Mouse (Mus musculus) hindbrain, embryonic 11.5 days (tissue): Measurements from ENCODE around the gene Foxe1. TPM values are rescaled to one million over a fixed set of nuclear protein-coding genes. Genes with fewer than 3 reads are reported as not detected.
A peak's percentile ranks its signal among the peaks of the same experiment; 100 is the strongest.

ENCODE experiments used
- ATAC-seq: fragments of 200-750 bp; cut with Nextera tagmentation; 2 replicates; pipeline ENCODE4 v1.8.0; 2017; ENCODE audit warnings: mild to moderate bottlenecking, moderate TSS enrichment, moderate library complexity; ENCODE audit not compliant: low FRiP score
- DNase-seq: peaks from one replicate; pipeline ENCODE4 v3.0.0-alpha.2; 2015; ENCODE audit warnings: low spot score
- H3K27ac ChIP-seq: fragments of 300-500 bp; sonication (generic); 2 replicates; pipeline ENCODE4 v1.5.1; 2014; ENCODE audit warnings: mild to moderate bottlenecking, low read depth, low read length
- H3K27me3 ChIP-seq: fragments of 300-500 bp; sonication (generic); 2 replicates; pipeline ENCODE4 v1.6.1; 2014; ENCODE audit warnings: mild to moderate bottlenecking, low read length, moderate library complexity, mixed read lengths; ENCODE audit not compliant: control insufficient read depth, insufficient read depth
- H3K36me3 ChIP-seq: fragments of 300-500 bp; sonication (generic); 2 replicates; pipeline ENCODE4 v1.6.1; 2014; ENCODE audit warnings: mild to moderate bottlenecking, low read length, moderate library complexity, mixed read lengths; ENCODE audit not compliant: control insufficient read depth, insufficient read depth
- H3K4me1 ChIP-seq: fragments of 300-500 bp; sonication (generic); replicated peaks from 2 replicates; pipeline ENCODE4 v1.6.1; 2014; ENCODE audit warnings: low read length, mixed read lengths; ENCODE audit not compliant: control insufficient read depth, insufficient read depth
- H3K4me2 ChIP-seq: fragments of 300-500 bp; sonication (generic); replicated peaks from 2 replicates; pipeline ENCODE4 v1.6.1; 2014; ENCODE audit warnings: mild to moderate bottlenecking, low read depth, low read length
- H3K4me3 ChIP-seq: fragments of 300-500 bp; sonication (generic); 2 replicates; pipeline ENCODE4 v1.5.1; 2014; ENCODE audit warnings: low read depth, low read length
- H3K9ac ChIP-seq: fragments of 300-500 bp; sonication (generic); 2 replicates; pipeline ENCODE4 v1.6.1; 2014; ENCODE audit warnings: low read depth, low read length
- H3K9me3 ChIP-seq: fragments of 300-500 bp; sonication (generic); 2 replicates; pipeline ENCODE4 v1.6.1; 2016; ENCODE audit warnings: low read length; ENCODE audit not compliant: control insufficient read depth
- WGBS: fragments of 180-500 bp; shearing (Covaris S2); extraction: QIAGEN DNeasy Blood & Tissue Kit; methylation state at CpG from one replicate; pipeline ENCODE4 v1.1.7; 2014; 5-methylcytosine and 5-hydroxymethylcytosine counted together
- polyA plus RNA-seq: library from polyadenylated mRNA; unstranded; fragments of >200 nt; fragmentation: Nextera tagmentation; extraction: Ambion mirVana; gene quantifications from 2 replicates; pipeline ENCODE4 v1.2.1, GENCODE M21; 2014

The Foxe1 gene
- polyA plus RNA-seq, 1 experiment from 2014 or later, result 0.48 TPM

- Histone ChIP-seq H3K36me3 (no peaks in the 10 kb centered on the region), H3K9me3 (no peaks in the 10 kb centered on the region), H3K4me2 (no peak overlapping the region), H3K27ac (no peak overlapping the region), H3K4me3 (no peak overlapping the region), H3K4me1 (no peaks in the 10 kb centered on the region), H3K27me3 (no peaks in the 10 kb centered on the region), H3K9ac (no peak overlapping the region)
- 70% methylated on average over 4 of the region's 4 CpGs for WGBS
- DNase-seq (no peak), ATAC-seq (no peak)
Measured at GRCm38 (mm10) chr4:46322715-46323114, 20.7 kb upstream of the Foxe1 start.

GRCm38 (mm10) chr4:46328906-46329305 lies 14.5 kb upstream of the Foxe1 start:
- no peak overlapping the region for H3K4me3 ChIP-seq
- 52% methylated on average over 3 of the region's 3 CpGs for WGBS
- no peaks in the 10 kb centered on the region for H3K9me3 ChIP-seq
- H3K36me3 ChIP-seq, result no peaks in the 10 kb centered on the region
- no peaks in the 10 kb centered on the region for H3K4me1 ChIP-seq
- H3K9ac ChIP-seq, result no peak overlapping the region
- DNase-seq (no peak), ATAC-seq (no peak)
- no peak overlapping the region for H3K27ac ChIP-seq
- H3K27me3 ChIP-seq, result no peaks in the 10 kb centered on the region
- H3K4me2 ChIP-seq, result no peak overlapping the region

- no peaks in the 10 kb centered on the region for H3K9me3 ChIP-seq
- DNase-seq (no peak), ATAC-seq (no peak)
- WGBS, result 26% methylated on average over 1 of the region's 1 CpGs
- peaks cover 42% of the 10 kb centered on the region for H3K27me3 ChIP-seq
- H3K4me1 ChIP-seq, result no peaks in the 10 kb centered on the region
- no peak overlapping the region for H3K4me2 ChIP-seq
- no peak overlapping the region for H3K27ac ChIP-seq
- H3K36me3 ChIP-seq, result no peaks in the 10 kb centered on the region
- H3K4me3 ChIP-seq, result no peak overlapping the region
- no peak overlapping the region for H3K9ac ChIP-seq
Measured at GRCm38 (mm10) chr4:46335846-46336245, 7.6 kb upstream of the Foxe1 start.

- ATAC-seq (no peak), DNase-seq (no peak)
- no peak overlapping the region for H3K9ac ChIP-seq
- H3K27me3 ChIP-seq, result peaks cover 64% of the 10 kb centered on the region
- WGBS, result 3% methylated on average over 3 of the region's 3 CpGs
- no peaks in the 10 kb centered on the region for H3K9me3 ChIP-seq
- no peaks in the 10 kb centered on the region; the same call in 1 of the 2 replicates for H3K4me1 ChIP-seq
- H3K27ac ChIP-seq, result no peak overlapping the region
- H3K4me3 ChIP-seq, result no peak overlapping the region
- no peaks in the 10 kb centered on the region for H3K36me3 ChIP-seq
- H3K4me2 ChIP-seq, result no peak overlapping the region
Measured at GRCm38 (mm10) chr4:46337990-46338389, 5.4 kb upstream of the Foxe1 start.

- no peak overlapping the region for H3K4me3 ChIP-seq
- no peak overlapping the region for H3K27ac ChIP-seq
- WGBS, result 14% methylated on average over 10 of the region's 10 CpGs
- H3K36me3 ChIP-seq, result no peaks in the 10 kb centered on the region
- DNase-seq (peak; percentile 36), ATAC-seq (no peak)
- no peak overlapping the region for H3K9ac ChIP-seq
- no peak overlapping the region for H3K4me2 ChIP-seq
- H3K27me3 ChIP-seq, result peaks cover 74% of the 10 kb centered on the region
- H3K9me3 ChIP-seq, result no peaks in the 10 kb centered on the region
- H3K4me1 ChIP-seq, result no peaks in the 10 kb centered on the region; the same call in 1 of the 2 replicates
Measured at GRCm38 (mm10) chr4:46339026-46339425, 4.4 kb upstream of the Foxe1 start.

- no peak overlapping the region for H3K9ac ChIP-seq
- peaks cover 80% of the 10 kb centered on the region for H3K27me3 ChIP-seq
- no peaks in the 10 kb centered on the region for H3K9me3 ChIP-seq
- H3K4me3 ChIP-seq, result no peak overlapping the region
- H3K4me1 ChIP-seq, result no peaks in the 10 kb centered on the region; the same call in none of the 2 replicates
- WGBS, result 1% methylated on average over 26 of the region's 26 CpGs
- H3K4me2 ChIP-seq, result no peak overlapping the region
- no peak overlapping the region for H3K27ac ChIP-seq
- ATAC-seq (no peak), DNase-seq (no peak)
- H3K36me3 ChIP-seq, result no peaks in the 10 kb centered on the region
Measured at GRCm38 (mm10) chr4:46339584-46339983, 3.8 kb upstream of the Foxe1 start.

GRCm38 (mm10) chr4:46341831-46342680 lies 1.4 kb upstream of the Foxe1 start:
- Histone ChIP-seq H3K4me1 (no peaks in the 10 kb centered on the region; the same call in none of the 2 replicates), H3K4me2 (no peak overlapping the region), H3K9me3 (no peaks in the 10 kb centered on the region), H3K9ac (no peak overlapping the region), H3K27me3 (peaks cover 92% of the 10 kb centered on the region), H3K27ac (no peak overlapping the region), H3K36me3 (no peaks in the 10 kb centered on the region), H3K4me3 (no peak overlapping the region)
- DNase-seq, result peak; percentile 52
- WGBS, result 10% methylated on average over 22 of the region's 22 CpGs
- ATAC-seq, result no peak

GRCm38 (mm10) chr4:46342711-46343286 lies 610 bp upstream of the Foxe1 start:
- H3K4me2 ChIP-seq, result no peak overlapping the region
- 2% methylated on average over 23 of the region's 28 CpGs for WGBS

More at GRCm38 (mm10) chr4:46342711-46343286, 610 bp upstream of the Foxe1 start:
- Histone ChIP-seq H3K4me3 (no peak overlapping the region), H3K9me3 (no peaks in the 10 kb centered on the region), H3K9ac (no peak overlapping the region), H3K36me3 (no peaks in the 10 kb centered on the region), H3K27me3 (peaks cover 93% of the 10 kb centered on the region), H3K27ac (no peak overlapping the region), H3K4me1 (no peaks in the 10 kb centered on the region; the same call in none of the 2 replicates)
- no peak for ATAC-seq
- DNase-seq, result peak; percentile 62
